Mouse (Mus musculus): ENCODE data around the gene Frs2. TPM values are rescaled to one million over a fixed set of nuclear protein-coding genes. Genes with fewer than 3 reads are reported as not detected.

The Frs2 gene
- total and polyA plus RNA-seq, 2 experiments, result 7.4 to 11.1 TPM

DNA sequence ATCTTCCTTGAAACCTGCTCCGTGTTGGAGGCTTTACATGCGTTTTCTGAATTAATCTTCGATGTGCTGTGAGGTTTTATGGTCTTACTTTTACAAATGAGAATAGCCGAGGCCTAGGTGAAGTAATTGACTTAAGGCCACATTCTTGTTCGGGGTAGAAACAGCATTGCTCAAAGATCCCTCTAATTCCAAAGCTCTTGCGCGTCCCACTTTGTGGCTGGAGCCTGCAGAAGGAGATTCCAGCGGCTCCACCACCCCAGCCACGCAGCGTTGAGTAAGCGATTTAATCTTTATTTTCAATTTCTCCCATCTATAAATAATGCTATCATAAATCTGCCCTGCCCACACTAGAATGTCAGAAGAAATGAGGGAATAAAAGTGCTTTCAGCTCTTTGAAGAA, 2.9 kb upstream of the Frs2 start:
- Histone ChIP-seq H3K36me3 (ENCODE audit: control insufficient read depth, insufficient read depth, low read length) (no peaks in the 10 kb centered on the region), H3K27ac (replicated peaks; ENCODE audit: insufficient read depth, low read depth, low read length) (no peak overlapping the region), H3K9ac (ENCODE audit: low read depth, low read length) (no peak overlapping the region), H3K4me3 (ENCODE audit: insufficient read depth, low read depth, low read length) (no peak overlapping the region), H3K27me3 (ENCODE audit: control insufficient read depth, insufficient read depth, low read length) (no peaks in the 10 kb centered on the region), H3K4me1 (ENCODE audit: control insufficient read depth, insufficient read depth, low read length) (peaks cover 10% of the 10 kb centered on the region), H3K79me2 (ENCODE audit: control insufficient read depth, insufficient read depth, low read length) (peaks cover 10% of the 10 kb centered on the region)
- WGBS, result 77% methylated on average over 11 of the region's 11 CpGs
- TF ChIP-seq CTCF (IDR thresholded peaks at IDR 0.05; ENCODE audit: low read depth, low read length) (no peak), POLR2A (IDR thresholded peaks at IDR 0.05; ENCODE audit: extremely low read depth, insufficient read depth, low read length) (no peak)
- DNase-seq (ENCODE audit: extremely low read depth, low read depth, low spot score), result no peak

DNA sequence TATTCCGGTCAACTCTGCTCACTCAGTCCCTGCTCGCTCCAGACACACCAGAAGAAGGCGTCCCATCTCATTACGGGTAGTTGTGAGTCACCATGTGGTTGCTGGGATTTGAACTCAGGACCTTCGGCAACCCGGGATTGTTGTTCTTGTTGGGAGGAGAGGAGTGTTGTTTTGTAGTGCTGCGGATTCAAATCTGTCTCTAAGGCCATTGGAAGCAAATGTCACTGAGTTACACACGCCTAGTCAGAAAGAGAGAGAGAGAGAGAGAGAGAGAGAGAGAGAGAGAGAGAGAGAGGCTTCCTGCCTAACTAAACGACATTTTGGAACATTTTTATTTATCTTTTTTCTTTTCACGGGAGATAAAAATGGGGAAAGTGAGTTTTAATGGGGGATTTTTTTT, 2.4 kb upstream of the Frs2 start:
- Histone ChIP-seq H3K27ac (replicated peaks; ENCODE audit: insufficient read depth, low read depth, low read length) (no peak overlapping the region), H3K79me2 (ENCODE audit: control insufficient read depth, insufficient read depth, low read length) (peaks cover 11% of the 10 kb centered on the region), H3K4me3 (ENCODE audit: insufficient read depth, low read depth, low read length) (no peak overlapping the region), H3K36me3 (ENCODE audit: control insufficient read depth, insufficient read depth, low read length) (no peaks in the 10 kb centered on the region), H3K9ac (ENCODE audit: low read depth, low read length) (no peak overlapping the region), H3K27me3 (ENCODE audit: control insufficient read depth, insufficient read depth, low read length) (no peaks in the 10 kb centered on the region), H3K4me1 (ENCODE audit: control insufficient read depth, insufficient read depth, low read length) (peaks cover 11% of the 10 kb centered on the region)
- WGBS, result 56% methylated on average over 10 of the region's 10 CpGs
- DNase-seq (ENCODE audit: extremely low read depth, low read depth, low spot score), result no peak
- TF ChIP-seq POLR2A (IDR thresholded peaks at IDR 0.05; ENCODE audit: extremely low read depth, insufficient read depth, low read length) (no peak), CTCF (IDR thresholded peaks at IDR 0.05; ENCODE audit: low read depth, low read length) (no peak)

DNA sequence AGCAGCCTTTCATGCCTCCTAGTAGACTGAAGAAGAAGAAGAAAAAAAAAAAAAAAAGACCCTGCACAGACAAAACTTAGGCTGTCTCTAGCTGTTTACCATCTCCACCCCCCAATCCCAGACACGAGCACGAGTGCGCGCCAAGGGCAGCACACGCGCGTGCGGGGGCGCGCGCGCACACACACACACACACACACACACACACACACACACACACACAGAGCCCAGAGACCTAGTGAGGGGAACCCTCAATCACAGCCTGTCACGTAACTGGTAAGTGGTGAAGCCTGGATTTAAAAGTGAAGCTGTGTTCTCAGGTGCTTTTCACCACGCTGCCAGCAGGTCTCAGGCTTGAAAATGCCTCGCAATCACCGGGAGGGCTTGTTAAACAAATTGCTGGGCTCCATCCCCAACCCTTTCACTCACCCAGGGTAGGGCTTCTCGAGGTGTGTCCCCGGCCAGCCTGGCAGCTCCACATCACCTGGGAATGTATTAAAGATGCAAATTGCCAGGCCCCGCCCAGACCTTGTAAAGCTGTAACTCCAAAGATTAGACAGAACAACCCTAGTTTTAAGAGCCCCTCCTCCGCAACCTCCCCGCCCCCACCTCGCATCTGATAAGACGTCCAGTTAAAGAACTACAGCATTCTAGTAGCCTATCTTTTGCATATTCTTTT, 1.7 kb upstream of the Frs2 start:
- Histone ChIP-seq H3K36me3 (ENCODE audit: control insufficient read depth, insufficient read depth, low read length) (no peaks in the 10 kb centered on the region), H3K27me3 (ENCODE audit: control insufficient read depth, insufficient read depth, low read length) (no peaks in the 10 kb centered on the region), H3K4me3 (ENCODE audit: insufficient read depth, low read depth, low read length) (peak overlapping the region; percentile 56), H3K79me2 (ENCODE audit: control insufficient read depth, insufficient read depth, low read length) (peaks cover 16% of the 10 kb centered on the region), H3K27ac (replicated peaks; ENCODE audit: insufficient read depth, low read depth, low read length) (no peak overlapping the region; the same call in 1 of the 2 replicates), H3K9ac (ENCODE audit: low read depth, low read length) (peak overlapping the region; percentile 76), H3K4me1 (ENCODE audit: control insufficient read depth, insufficient read depth, low read length) (peaks cover 17% of the 10 kb centered on the region)
- peak; percentile 31 for DNase-seq (ENCODE audit: extremely low read depth, low read depth, low spot score)
- whole genome bisulfite sequencing, result 6% methylated on average over 23 of the region's 23 CpGs
- TF ChIP-seq CTCF (IDR thresholded peaks at IDR 0.05; ENCODE audit: low read depth, low read length) (peak; percentile 24; the same call in 1 of the 2 replicates), POLR2A (IDR thresholded peaks at IDR 0.05; ENCODE audit: extremely low read depth, insufficient read depth, low read length) (no peak)

DNA sequence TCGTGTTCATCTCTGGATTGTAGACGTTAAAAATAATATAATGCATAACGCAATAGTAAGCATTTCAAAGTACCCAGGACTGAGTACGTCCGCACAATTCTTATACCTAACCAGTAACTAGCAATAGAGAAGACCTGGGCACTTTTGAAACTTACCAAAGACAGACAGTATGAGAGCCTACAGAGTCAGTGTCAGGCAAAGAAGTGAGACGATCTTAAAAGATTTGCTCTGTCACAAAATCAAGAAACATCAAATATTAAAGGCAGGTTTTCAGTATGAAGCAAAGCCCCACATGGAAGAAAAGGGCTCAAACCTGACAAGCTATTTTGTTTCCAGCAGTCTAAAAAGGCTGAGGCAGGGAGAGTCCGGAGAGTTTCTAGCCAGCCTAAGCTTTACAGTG, 907 bp upstream of the Frs2 start:
- Histone ChIP-seq H3K27ac (replicated peaks; ENCODE audit: insufficient read depth, low read depth, low read length) (no peak overlapping the region), H3K79me2 (ENCODE audit: control insufficient read depth, insufficient read depth, low read length) (peaks cover 16% of the 10 kb centered on the region), H3K4me1 (ENCODE audit: control insufficient read depth, insufficient read depth, low read length) (peaks cover 19% of the 10 kb centered on the region), H3K4me3 (ENCODE audit: insufficient read depth, low read depth, low read length) (peak overlapping the region; percentile 95; the same call in 1 of the 2 replicates), H3K36me3 (ENCODE audit: control insufficient read depth, insufficient read depth, low read length) (no peaks in the 10 kb centered on the region), H3K27me3 (ENCODE audit: control insufficient read depth, insufficient read depth, low read length) (no peaks in the 10 kb centered on the region), H3K9ac (ENCODE audit: low read depth, low read length) (no peak overlapping the region; the same call in 1 of the 2 replicates)
- peak; percentile 24 for DNase-seq (ENCODE audit: extremely low read depth, low read depth, low spot score)
- no peak for TF ChIP-seq CTCF (IDR thresholded peaks at IDR 0.05; ENCODE audit: low read depth, low read length)
- no peak for TF ChIP-seq POLR2A (IDR thresholded peaks at IDR 0.05; ENCODE audit: extremely low read depth, insufficient read depth, low read length)
- WGBS, result 15% methylated on average over 7 of the region's 7 CpGs

DNA sequence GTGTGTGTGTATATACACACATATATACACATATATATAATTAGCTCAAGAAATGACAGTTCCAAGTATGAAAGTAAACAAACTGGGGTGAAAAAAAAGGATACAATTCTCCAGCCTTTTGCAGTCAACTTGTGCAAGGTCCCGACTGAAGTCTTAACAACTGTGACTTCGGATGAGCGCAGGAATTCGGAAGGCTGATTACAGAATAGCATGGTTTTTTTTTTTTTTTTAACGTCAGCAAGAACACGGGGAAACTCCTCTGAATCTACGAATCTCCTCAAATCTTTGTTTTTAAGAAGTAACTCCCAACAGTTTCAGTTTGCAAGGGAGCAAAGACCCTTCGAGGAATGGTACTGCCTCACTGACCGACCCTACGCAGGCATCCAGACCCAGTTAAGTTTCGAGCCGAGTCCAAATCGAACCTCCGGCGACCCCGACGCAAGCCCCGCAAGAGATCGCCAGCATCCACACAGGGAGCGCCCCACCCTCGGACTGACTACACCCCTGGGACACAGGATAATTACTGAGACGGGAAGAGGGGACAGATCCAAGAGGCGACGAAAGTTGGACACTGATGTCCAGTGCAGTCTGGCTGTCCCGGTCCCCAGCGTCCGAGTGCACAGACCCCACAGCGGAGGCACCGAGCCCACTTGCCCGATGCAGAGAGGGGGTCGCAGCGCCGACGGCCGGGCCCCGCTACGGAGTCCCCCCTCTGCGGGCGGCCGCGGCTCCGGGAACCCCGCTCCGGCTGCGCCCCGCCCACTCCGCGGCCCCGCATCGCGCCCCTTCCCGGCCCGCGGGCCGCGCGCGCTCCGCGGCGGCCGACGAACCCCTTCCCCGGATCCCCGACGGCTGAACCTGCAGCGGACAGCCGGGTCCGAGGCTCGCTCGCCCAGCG, 622 bp downstream of the Frs2 start:
- peak; percentile 31 for DNase-seq (ENCODE audit: extremely low read depth, low read depth, low spot score)
- Histone ChIP-seq H3K9ac (ENCODE audit: low read depth, low read length) (peak overlapping the region; percentile 99), H3K4me1 (ENCODE audit: control insufficient read depth, insufficient read depth, low read length) (peaks cover 26% of the 10 kb centered on the region), H3K36me3 (ENCODE audit: control insufficient read depth, insufficient read depth, low read length) (no peaks in the 10 kb centered on the region), H3K79me2 (ENCODE audit: control insufficient read depth, insufficient read depth, low read length) (peaks cover 24% of the 10 kb centered on the region), H3K27me3 (ENCODE audit: control insufficient read depth, insufficient read depth, low read length) (no peaks in the 10 kb centered on the region), H3K4me3 (ENCODE audit: insufficient read depth, low read depth, low read length) (peak overlapping the region; percentile 95), H3K27ac (replicated peaks; ENCODE audit: insufficient read depth, low read depth, low read length) (peak overlapping the region; percentile 85)
- TF ChIP-seq POLR2A (IDR thresholded peaks at IDR 0.05; ENCODE audit: extremely low read depth, insufficient read depth, low read length), result no peak
- no peak for TF ChIP-seq CTCF (IDR thresholded peaks at IDR 0.05; ENCODE audit: low read depth, low read length)
- WGBS, result under 1% methylated on average over 72 of the region's 72 CpGs
